Mouse (Mus musculus) neural tube, embryonic 10.5 days (tissue): ENCODE results near the gene Hibadh.

Experiments
- DNase-seq: peaks from one replicate; pipeline ENCODE4 v3.0.0-alpha.2; 2017; ENCODE audit warnings: low spot score; ENCODE audit errors: extremely low spot score

The Hibadh gene

GRCm38 (mm10) chr6:52502986-52503385 lies 137.2 kb downstream of the Hibadh start:
- no peak for DNase-seq

DNA sequence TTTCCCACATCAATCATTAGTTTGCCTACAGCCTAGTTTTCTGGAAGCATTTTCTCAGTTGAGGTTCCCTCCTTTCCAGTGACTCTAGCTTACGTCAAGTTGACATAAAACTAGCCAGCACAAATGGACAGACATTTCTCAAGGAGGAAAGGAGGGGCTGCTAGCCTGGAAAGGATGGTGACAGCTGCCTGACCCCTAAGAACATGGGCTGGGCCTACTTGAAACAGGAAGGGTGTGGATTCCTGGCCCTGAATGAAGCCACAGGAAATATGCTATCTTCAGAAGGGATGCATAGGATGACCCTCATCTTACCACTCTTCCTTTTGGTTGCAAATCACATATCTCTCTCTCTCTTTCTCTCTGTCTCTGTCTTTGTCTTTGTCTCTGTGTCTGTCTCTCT lies 138.7 kb downstream of the Hibadh start:
- no peak for DNase-seq
